Mouse (Mus musculus) olfactory bulb, adult 2 months (tissue): ENCODE data around the gene Gstcd.

Source experiments
- CTCF ChIP-seq: fragments of 200-500 bp; IDR thresholded peaks from 2 replicates; pipeline ENCODE4 v1.5.1; 2012; ENCODE audit warnings: low read depth, mild to moderate bottlenecking, low read length, moderate library complexity; ENCODE audit not compliant: insufficient read depth
- POLR2A ChIP-seq: fragments of 200-500 bp; IDR thresholded peaks from 2 replicates; pipeline ENCODE4 v1.6.1; 2012; ENCODE audit warnings: mild to moderate bottlenecking, low read depth, low read length, moderate library complexity; ENCODE audit not compliant: insufficient read depth

DNA sequence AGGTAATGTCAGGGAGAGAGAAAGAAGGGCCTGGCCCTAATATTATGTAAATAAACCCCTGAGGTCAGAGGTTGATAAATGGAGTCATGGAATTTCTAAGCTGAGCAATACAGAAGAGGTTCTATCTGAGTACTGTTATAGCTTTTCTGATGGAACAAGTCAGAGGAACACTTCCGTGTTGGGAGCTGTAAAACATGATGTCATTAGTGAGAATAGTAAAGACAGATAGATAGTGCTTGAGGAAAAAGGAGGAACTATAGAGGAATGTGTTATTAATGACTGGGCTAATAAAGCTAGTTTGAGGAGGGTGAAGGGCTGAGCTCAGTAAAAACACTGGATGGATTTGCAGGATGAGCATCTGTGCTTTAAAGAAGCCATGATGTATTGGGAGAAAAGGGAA lies 2.5 kb upstream of the Gstcd start:
- TF ChIP-seq CTCF (no peak), POLR2A (no peak)
